Mouse (Mus musculus) left cerebral cortex, adult 2 months (tissue): ENCODE data around the gene Unc5b. TPM values are rescaled to one million over a fixed set of nuclear protein-coding genes. Genes with fewer than 3 reads are reported as not detected.

Experiments used
- DNase-seq, 2 experiments: peaks; one replicate each; pipeline ENCODE4 v3.0.0; 2021 to 2022; ENCODE audit warnings: low spot score in 2 of 2, mixed read lengths in 1 of 2; ENCODE audit errors: extremely low spot score in 1 of 2
- H3K27ac ChIP-seq: fragments of 200-600 bp; 2 replicates; pipeline ENCODE4 v1.8.1; 2022
- H3K4me3 ChIP-seq: fragments of 200-600 bp; 2 replicates; pipeline ENCODE4 v1.8.1; 2022
- CTCF ChIP-seq: fragments of 200-600 bp; IDR thresholded peaks from 2 replicates; pipeline ENCODE4 v1.8.1; 2022; ENCODE audit warnings: antibody characterized with exemption, mild to moderate bottlenecking, moderate library complexity
- intact Hi-C: fragments of 180-260 bp; cut with DNase I; formaldehyde crosslinking; loops from one replicate; pipeline ENCODE4 v1.15.1; 2025
- total RNA-seq, 2 experiments: library from RNA; stranded (reverse); gene quantifications; 2 replicates each; pipeline ENCODE4 v1.2.3; 2021

Unc5b gene
- total RNA-seq, 2 experiments from 2014 or later, result 9.0 to 10.3 TPM

DNA sequence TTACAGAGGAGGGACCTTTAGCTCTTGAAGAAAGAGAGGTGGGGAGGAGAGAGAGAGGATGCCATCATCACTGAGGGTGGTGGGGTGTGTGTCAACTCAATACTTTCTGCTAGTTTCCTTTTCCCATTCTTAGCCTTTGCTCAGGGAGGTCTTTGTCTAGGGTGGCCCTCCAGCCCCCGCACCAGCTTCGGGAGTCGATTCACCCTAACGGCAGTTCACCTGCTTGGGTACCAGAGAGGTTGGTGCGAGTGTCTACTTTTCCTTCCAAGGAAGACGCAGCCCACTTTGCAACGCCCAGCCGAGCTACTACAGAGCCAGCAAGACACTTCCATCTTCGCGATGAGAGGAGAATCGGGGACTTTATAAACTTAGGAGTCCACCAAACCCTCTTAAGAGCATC lies 1.4 kb downstream of the Unc5b start:
- Histone ChIP-seq H3K27ac (no peak overlapping the region), H3K4me3 (peak overlapping the region; percentile 59)
- DNase-seq, result no peak
- no peak for TF ChIP-seq CTCF
- intact Hi-C loops, result loop anchor here (5.0 to 10.0 kb wide), 2 partner anchors 107 to 185 kb away; no protein-coding TSS in a partner anchor

DNA sequence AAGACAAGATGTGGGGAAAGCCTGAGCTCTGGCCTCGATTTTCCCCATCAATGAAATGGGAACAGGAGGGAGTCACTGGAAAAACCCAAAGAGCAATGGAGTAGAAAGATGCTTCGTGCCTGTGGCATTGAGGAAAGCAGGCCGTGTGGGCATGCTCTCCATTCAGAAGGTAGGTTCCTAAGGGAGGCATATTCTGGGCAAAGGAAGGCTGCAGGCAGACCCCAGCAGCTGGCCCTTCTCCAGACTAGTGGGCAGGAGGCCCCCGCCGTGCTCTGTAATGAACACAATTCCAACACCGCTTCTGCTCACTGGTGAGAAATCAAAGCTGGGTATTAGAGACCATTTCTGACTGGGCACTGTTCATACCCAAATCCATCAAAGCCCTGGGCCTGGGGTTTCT lies 2.3 kb downstream of the Unc5b start:
- no peak for TF ChIP-seq CTCF
- Histone ChIP-seq H3K27ac (no peak overlapping the region), H3K4me3 (no peak overlapping the region)
- DNase-seq, result no peak
- intact Hi-C loops, result no loop called here

DNA sequence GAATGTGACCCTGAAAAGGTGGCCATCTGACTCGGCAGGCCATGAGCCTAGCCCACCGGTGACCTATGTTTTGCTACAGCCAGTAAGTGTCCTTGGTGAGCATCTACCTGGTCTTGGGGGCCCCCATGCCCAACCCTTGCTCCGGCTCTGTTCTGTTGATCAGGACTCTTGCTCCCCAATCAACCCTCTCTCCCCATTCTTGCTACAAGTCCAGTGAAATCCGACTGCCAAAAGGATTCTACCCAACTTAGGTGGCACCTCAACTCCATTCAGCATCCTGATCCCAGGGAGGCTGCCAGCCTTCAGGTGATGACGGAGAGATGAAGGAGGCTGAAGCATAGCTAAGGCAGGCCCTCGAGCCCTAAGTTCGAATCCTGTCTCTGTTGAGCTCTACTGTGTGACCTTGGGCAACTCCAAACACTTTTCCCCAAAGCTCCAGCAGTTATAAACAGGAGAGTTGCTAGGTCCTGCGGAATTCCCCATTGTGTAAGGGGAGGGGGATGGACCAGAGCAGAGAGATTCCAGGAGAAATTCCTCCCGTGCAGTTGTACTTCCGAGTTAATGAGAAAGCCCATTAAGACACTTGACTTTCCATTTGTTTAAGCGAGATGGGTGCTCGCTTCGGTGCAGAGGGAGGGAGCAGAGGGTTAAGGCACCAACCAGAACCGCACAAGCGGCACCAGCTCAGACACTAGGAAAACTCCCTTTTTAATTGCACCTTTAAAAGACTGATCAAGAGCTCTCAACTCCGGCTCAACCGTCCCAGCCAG lies 3.3 kb downstream of the Unc5b start:
- intact Hi-C loops, result no loop called here

DNA sequence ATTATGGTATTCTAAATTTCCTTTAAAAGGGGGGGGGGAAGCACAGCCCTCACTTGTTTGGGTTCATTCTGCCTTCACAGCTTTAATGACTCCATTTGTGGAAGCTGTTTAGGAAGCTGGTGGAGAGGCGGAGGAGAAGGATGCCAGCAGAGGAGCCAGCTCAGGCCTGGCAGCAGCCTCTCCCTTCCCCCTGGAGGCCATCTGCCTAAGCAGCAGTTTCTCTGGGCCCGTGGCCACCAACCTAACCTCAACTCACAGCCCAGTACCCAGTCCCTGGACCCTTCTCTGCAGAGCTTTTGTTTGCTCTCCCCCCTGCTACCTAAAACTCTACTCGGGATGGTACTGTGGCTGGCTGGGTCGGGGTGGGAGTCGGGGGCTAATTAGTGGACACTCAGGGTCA lies 4.1 kb downstream of the Unc5b start:
- intact Hi-C loops, result no loop called here
- DNase-seq, result peak in 1 of 2 experiments; percentile 41
- Histone ChIP-seq H3K27ac (peak overlapping the region; percentile 28; the same call in 1 of the 2 replicates), H3K4me3 (peak overlapping the region; percentile 41)
- TF ChIP-seq CTCF, result peak; percentile 10

More for the DNA sequence above, 3.3 kb downstream of the Unc5b start:
- DNase-seq, result no peak
- Histone ChIP-seq H3K4me3 (no peak overlapping the region), H3K27ac (no peak overlapping the region)
- TF ChIP-seq CTCF, result no peak

DNA sequence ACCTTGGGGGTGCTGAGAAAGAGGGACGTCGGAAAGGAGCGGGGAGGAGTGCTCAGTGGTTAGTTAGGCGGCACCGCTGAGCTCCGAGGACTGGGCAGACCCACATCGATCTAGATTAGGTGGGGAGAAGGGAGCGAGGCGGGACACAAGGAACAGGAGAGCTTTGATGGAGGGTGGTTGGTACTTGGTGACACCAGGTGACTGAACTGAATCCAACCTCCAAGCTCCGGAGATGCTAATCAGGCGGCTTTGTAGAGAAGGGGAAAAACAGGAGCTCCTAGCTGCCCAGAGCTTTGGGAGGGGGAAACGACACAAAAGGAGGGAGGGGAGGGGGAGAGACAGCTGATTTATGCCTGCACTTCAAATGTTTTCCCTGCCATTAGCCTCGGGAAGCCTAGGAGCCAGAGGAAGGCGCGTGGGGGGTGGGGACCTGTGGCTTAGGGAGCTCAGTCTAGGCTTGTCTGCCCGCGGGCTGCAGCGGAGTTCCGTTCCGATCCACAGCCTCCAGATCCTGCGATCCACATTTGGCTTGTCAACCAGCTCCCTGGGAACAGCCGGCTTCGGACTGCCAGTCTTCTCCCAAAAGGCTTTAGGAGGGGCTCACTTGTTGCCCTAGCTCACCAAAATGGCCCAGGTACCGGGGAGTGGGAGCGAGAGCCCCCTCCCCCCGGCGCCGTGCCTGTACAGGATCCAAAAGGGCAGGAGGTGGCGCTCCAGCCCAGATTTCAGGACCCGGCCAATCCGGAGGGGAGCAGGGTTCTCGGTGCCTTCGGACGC lies 4.7 kb downstream of the Unc5b start:
- TF ChIP-seq CTCF, result peak; percentile 43
- Histone ChIP-seq H3K4me3 (peak overlapping the region; percentile 41), H3K27ac (peak overlapping the region; percentile 28)
- intact Hi-C loops, result no loop called here
- peak; percentile 48 to 53 for DNase-seq

DNA sequence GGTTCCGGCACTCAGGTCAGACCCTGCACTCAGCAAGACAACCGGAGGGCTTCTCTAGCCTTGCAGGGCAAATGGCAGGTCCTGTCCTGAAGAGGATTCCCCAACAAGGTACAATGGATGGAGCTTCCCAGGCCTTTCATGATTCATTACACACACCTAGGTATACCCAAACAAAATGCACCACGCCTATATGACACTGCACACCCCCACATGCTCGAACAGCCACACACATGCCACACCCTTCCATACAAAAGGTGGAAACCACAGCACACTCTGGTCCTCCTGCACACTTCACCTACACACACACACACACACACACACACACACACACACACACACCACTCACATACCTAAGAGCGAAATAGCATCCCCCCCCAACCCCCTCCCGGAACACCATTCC lies 5.4 kb downstream of the Unc5b start:
- intact Hi-C loops, result no loop called here
- no peak for TF ChIP-seq CTCF
- DNase-seq, result no peak
- Histone ChIP-seq H3K4me3 (no peak overlapping the region), H3K27ac (no peak overlapping the region)

DNA sequence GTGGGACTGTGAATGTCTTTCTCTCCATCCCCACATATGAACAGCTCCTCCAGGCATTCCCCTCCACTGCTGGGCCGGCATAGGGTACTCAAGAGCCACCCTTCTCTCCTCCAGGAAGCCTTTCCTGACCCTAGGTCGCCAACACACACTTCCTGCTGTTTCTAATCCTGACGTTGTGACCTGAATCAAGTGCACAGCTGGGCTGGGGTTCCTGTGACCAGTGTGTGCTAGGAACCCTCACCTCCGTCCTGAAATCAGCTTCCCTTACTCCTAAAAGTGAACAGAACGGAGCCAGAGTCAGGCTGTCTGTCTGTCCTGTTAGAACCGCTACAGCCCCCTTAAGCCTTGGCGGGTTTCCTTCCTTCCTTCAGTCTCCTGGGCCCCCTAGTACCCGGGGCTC lies 7.6 kb downstream of the Unc5b start:
- Histone ChIP-seq H3K4me3 (no peak overlapping the region), H3K27ac (no peak overlapping the region)
- intact Hi-C loops, result no loop called here
- no peak for TF ChIP-seq CTCF
- no peak for DNase-seq

DNA sequence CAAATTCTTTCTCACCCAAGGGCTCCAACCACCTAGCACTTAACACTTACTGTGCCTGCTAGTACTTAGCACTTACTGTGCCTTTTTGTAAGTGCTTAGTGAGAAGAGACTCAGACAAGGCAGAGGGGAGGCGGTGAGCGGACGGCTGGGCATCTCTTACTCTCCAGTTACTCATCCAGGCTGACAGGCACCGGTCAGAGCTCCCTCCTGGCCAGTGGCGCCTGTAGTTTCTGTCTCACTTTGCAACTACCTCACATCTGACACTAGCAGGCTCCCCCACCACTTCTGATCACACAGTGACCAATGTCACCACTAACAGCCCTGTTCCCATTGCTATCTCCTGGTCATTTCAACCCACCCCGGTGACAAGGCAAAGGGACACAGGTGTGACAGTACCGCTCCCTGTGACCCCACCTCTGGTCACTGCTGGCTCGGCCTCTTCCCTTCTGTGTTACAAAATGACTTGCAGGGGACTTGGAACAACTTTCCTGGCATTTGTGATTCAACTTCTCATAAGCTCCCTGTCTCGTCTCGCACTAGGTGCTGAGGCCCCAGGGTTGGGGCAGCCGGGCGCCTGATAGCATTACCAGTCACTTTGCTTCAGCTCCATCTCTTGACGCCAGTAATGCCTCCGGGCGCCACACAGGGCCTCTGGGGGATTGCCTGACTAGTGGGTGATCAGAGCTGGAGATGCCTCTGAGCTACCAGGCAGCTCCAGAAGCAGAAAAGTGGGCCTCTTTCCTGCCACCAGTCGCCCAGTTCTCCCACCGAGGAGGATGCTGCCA lies 8.5 kb downstream of the Unc5b start:
- no peak overlapping the region for H3K27ac ChIP-seq
- DNase-seq, result no peak
- TF ChIP-seq CTCF, result no peak
- H3K4me3 ChIP-seq, result no peak overlapping the region
- intact Hi-C loops, result no loop called here

DNA sequence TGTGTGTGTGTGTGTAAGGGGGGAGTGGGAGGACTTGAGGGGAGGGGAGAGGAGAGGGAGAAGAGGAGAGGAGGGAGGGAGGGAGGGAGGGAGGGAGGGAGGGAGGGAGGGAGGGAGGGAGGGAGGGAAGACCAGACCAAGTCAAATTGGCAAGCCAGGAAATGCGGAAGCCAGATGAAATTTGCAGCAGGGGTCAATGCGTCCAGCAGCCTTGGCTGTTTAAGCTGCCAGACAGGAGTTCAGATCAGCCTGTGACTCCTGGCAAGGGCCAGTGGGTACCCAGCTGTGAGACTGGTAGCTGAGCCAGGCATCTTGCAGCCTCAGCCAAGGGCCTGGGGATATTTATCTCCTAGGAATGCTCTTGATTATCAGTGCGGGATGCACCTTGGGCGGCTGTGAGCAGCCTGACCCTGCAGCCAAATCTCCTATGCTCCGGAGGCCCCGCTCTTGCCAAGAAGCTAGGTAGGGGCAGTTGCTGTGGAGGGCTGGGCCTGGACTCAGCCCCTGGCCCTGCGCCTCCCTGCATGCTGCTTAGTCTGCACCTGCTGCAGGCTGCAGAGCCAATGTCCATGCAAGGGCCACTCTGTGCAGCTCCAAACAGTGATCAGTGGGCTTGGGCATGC lies 9.5 kb downstream of the Unc5b start:
- TF ChIP-seq CTCF, result no peak
- Histone ChIP-seq H3K4me3 (no peak overlapping the region), H3K27ac (no peak overlapping the region)
- intact Hi-C loops, result no loop called here
- DNase-seq, result no peak

DNA sequence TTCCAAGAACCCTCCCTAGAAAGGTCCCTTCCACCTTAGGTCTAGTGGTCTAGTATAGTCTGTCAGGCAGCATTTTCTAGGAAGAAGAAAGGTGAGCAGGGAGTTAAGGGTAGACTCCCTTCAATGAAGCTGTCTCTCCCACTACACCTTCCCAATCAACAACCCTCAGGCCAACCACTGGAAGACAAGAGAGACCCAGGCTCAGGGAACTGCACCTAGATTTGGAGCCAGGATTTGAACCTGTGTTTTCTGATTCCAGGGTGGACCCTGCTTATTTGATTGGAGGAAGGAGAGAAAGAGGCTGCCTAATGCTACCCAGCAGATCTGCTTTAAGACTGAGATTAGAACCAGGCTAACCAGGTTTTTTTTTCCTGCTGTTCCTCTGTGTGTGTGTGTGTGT lies 10.1 kb downstream of the Unc5b start:
- no peak for DNase-seq
- TF ChIP-seq CTCF, result no peak
- intact Hi-C loops, result no loop called here
- H3K27ac ChIP-seq, result no peak overlapping the region; the same call in 1 of the 2 replicates
- no peak overlapping the region for H3K4me3 ChIP-seq

DNA sequence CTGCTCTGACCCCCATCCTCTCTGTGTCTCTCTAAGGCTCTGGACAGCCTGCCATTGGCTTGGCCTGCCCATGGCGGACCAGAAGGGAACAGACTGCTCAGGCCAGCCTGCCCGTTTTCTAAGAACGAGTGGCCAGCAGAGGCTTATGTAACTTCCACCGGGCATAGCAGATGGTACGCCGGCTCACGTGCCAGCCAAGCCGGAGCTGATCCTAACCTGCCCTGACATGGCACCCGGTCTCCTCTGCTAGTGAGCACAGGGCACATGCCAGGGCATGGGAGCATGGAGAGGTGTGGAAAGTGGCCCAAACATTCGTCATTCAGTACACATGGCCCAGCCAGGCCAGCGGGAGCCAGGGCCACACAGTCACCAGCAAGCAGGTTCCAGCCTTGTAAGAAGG lies 10.8 kb downstream of the Unc5b start:
- Histone ChIP-seq H3K27ac (peak overlapping the region; percentile 34; the same call in 1 of the 2 replicates), H3K4me3 (no peak overlapping the region)
- intact Hi-C loops, result no loop called here
- DNase-seq, result no peak
- TF ChIP-seq CTCF, result no peak
